Mouse (Mus musculus): Measurements from ENCODE around the gene Pelp1.

GRCm38 (mm10) chr11:70372849-70373557 is 36.8 kb downstream of the Pelp1 start:
- TF ChIP-seq CTCF (IDR thresholded peaks at IDR 0.05; ENCODE audit: low read depth) (no peak), EP300 (IDR thresholded peaks at IDR 0.05; ENCODE audit: low read depth) (no peak)

Measured in liver, embryonic 14.5 days (tissue).